In genomic region chr3:95526111-95526510, GRCm38 (mm10) we compare ENCODE assay signal across 20 mouse cellular contexts. TPM values are rescaled to one million over a fixed set of nuclear protein-coding genes. Genes with fewer than 3 reads are reported as not detected.
"Had no signal": no experiment of that assay in that cellular context is flagged by ENCODE, and none has a peak within 500 bp of the region (broad histone marks: within the 10 kb centered on the region; RNA-seq: fewer than 3 reads in every experiment).

No protein-coding gene starts in this region.

- H3K27ac ChIP-seq: kidney, embryonic 15.5 days; left cerebral cortex, adult 2 months; limb, embryonic 10.5 days; midbrain, embryonic 10.5 days; neural tube, embryonic 15.5 days had no signal

- H3K9me3 ChIP-seq: kidney, embryonic 15.5 days; limb, embryonic 10.5 days; midbrain, embryonic 10.5 days; neural tube, embryonic 15.5 days had no signal

- DNase-seq: kidney, postnatal 14 days; lung, adult 2 months; midbrain, embryonic 14.5 days; thymus, adult 18-20 months; thymus, postnatal 14 days had no signal

- H3K36me3 ChIP-seq: kidney, embryonic 15.5 days; limb, embryonic 10.5 days; midbrain, embryonic 10.5 days; neural tube, embryonic 15.5 days had no signal

- H3K9ac ChIP-seq: kidney, embryonic 15.5 days; neural tube, embryonic 15.5 days had no signal

- H3K4me2 ChIP-seq: kidney, embryonic 15.5 days; neural tube, embryonic 15.5 days had no signal

- H3K4me3 ChIP-seq: kidney, embryonic 15.5 days; left cerebral cortex, adult 2 months; limb, embryonic 10.5 days; midbrain, embryonic 10.5 days; myocyte; neural tube, embryonic 15.5 days had no signal

- H3K27me3 ChIP-seq: kidney, embryonic 15.5 days; neural tube, embryonic 15.5 days had no signal

- H3K4me1 ChIP-seq: midbrain, embryonic 10.5 days; neural tube, embryonic 15.5 days had no signal

- ATAC-seq: lung, postnatal 0 days had no signal

RNA-seq across cellular contexts. Expression of gene Hormad1, which starts 33.4 kb away (rescaled TPM):
- total RNA-seq: layer of hippocampus, postnatal 25 days; left cerebral cortex, adult 2 months; left cerebral cortex, postnatal 14 days had no signal
- polyA plus RNA-seq: kidney, adult 2 months; kidney, embryonic 15.5 days; large intestine, adult 2 months; limb, embryonic 10.5 days; limb, embryonic 14.5 days; lung, adult 2 months; lung, postnatal 0 days; midbrain, embryonic 10.5 days; midbrain, embryonic 14.5 days; myocyte; neural tube, embryonic 11.5 days; neural tube, embryonic 15.5 days; stomach, embryonic 14.5 days; urinary bladder, adult 2 months had no signal
